Mouse (Mus musculus) embryo, embryonic 11 days (tissue): Measurements from ENCODE around the gene 9230113P08Rik.
"Not testable (repeated sequence)": the region's sequence is repeated elsewhere in the genome, so short reads cannot be mapped to it uniquely, and the experiment has no call there.

ENCODE experiments used
- DNase-seq: peaks from one replicate; pipeline ENCODE4 v3.0.0-alpha.2; 2015

Gene 9230113P08Rik

DNA sequence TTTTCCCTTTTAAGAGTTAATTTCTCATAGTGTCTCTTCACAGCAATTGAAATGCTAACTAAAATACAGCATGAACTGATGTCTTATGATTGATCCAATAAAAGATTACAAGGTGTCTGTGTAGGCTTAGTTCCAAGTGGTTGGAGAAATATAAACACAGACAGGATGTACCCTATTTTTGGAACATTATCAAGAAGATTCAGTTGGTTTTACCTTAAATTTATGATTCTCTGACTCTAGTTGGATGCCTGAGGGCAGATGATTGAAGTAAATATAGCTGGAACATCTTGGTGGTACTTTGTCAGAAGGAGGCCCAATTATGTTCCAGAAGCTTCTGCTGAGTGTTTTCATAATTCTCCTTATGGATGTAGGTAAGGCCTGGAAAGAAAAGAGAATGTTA lies at the start of gene 9230113P08Rik:
9230113P08Rik (plus strand) TSS at position 301 of the 400 bp plus-strand sequence.
- not testable (repeated sequence) for DNase-seq

DNA sequence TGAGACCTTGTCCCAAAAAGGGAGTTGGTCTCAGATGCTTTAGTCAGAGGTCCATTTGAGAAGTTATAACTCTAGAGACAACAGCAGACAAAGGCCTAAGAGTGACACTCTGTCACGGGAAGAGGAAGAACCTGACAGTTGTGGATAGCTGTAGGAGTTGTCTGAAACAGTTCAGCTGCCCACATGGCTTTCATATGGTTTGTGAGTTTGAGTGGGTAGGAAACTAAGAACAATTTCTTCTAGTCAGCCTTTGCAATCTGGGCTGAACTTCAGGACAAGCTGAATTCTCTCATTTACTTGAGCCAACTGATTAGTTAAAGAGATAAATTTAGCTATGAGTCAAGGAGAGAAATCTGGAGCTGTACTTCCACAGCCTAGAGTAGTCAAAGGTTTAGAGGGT lies 15.1 kb upstream of the 9230113P08Rik start:
- DNase-seq, result not testable (repeated sequence)

DNA sequence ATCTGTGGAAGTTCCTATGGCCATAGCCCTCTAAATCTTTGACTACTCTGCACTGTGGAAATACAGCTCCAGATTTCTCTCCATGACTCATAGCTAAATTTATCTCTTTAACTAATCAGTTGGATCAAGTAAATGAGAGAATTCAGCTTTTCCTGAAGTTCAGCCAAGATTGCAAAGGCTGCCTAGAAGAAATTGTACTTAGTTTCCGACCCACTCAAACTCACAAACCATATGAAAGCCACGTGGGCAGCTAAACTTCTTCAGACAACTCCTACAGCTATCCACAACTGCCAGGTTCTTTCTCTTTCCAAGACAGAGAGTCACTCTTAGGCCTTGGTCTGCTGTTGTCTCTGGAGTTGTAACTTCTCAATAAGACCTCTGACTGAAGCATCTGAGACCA lies 3.7 kb upstream of the 9230113P08Rik start:
- DNase-seq, result no peak

DNA sequence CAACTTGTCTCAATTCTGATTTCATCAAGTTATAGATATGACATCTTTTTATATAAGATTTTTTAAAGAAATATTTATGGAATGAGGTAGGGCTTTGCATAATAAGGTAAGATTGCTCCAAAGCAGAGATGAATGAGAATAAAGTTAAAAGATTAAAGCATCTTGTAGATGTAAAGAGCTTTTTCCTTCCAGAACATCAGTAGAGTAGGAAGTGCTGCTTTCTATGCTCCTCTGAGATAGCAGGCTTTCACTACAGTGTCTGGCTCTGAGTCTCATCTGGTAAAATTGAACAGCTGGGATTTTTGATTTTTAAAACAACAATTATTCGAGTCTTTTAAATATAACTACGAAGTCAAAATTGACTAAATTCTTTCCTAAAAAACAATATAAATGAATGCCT lies 22.6 kb downstream of the 9230113P08Rik start:
- no peak for DNase-seq
